Mouse (Mus musculus): ENCODE measurements around the gene 2010111I01Rik.

DNA sequence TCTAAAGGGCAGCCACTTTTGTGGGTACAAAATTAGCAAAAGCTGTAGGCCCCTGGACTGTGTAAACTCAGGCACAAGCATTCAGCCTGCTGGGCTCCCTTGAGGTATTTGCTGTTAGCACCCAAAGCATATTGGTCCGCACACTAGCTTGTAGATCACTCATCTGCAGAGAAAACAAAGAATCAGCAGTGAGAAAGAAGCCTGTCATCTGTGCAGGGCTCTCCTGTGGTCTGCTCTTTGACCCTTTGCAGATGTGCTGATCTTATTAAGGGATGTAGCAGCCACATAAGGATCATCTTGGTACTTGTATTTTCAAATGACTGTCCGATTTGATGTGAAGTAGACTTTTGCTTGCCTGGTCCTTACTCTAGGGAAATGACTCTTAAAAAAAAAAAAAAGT is 126.6 kb downstream of the 2010111I01Rik start:
- TF ChIP-seq TCF12 (IDR thresholded peaks at IDR 0.05; ENCODE audit: insufficient read depth, poor library complexity, severe bottlenecking) (no peak), POLR2AphosphoS2 (IDR thresholded peaks at IDR 0.05; ENCODE audit: insufficient read length, low read depth) (no peak), MYOD1 (IDR thresholded peaks at IDR 0.05; ENCODE audit: control insufficient read depth in 1 of 3, insufficient read length in 2 of 3, low read depth in 2 of 3) (no peak), POLR2A (IDR thresholded peaks at IDR 0.05; ENCODE audit: insufficient read length, low read depth) (no peak), USF1 (IDR thresholded peaks at IDR 0.05; ENCODE audit: low read depth) (no peak), E2F4 (IDR thresholded peaks at IDR 0.05; ENCODE audit: insufficient read depth) (no peak), SRF (IDR thresholded peaks at IDR 0.05; ENCODE audit: control insufficient read depth, insufficient read length, low read depth) (no peak), CEBPB (IDR thresholded peaks at IDR 0.05; ENCODE audit: insufficient read depth, poor library complexity, severe bottlenecking) (no peak), REST (IDR thresholded peaks at IDR 0.05; ENCODE audit: insufficient read depth, insufficient read length) (no peak), MAX (IDR thresholded peaks at IDR 0.05; ENCODE audit: low read depth) (no peak), TCF3 (IDR thresholded peaks at IDR 0.05; ENCODE audit: insufficient read length, low read depth) (no peak), MYOG (IDR thresholded peaks at IDR 0.05; ENCODE audit: control insufficient read depth in 1 of 3, insufficient read depth in 1 of 3, insufficient read length in 2 of 3, low read depth in 2 of 3) (no peak)
